Mouse (Mus musculus) ovary, postnatal 14 days (tissue): ENCODE measurements around the gene Mta3.

Source experiments
- DNase-seq: peaks from one replicate; pipeline ENCODE4 v3.0.0; 2022; ENCODE audit warnings: low spot score

Mta3 gene

DNA sequence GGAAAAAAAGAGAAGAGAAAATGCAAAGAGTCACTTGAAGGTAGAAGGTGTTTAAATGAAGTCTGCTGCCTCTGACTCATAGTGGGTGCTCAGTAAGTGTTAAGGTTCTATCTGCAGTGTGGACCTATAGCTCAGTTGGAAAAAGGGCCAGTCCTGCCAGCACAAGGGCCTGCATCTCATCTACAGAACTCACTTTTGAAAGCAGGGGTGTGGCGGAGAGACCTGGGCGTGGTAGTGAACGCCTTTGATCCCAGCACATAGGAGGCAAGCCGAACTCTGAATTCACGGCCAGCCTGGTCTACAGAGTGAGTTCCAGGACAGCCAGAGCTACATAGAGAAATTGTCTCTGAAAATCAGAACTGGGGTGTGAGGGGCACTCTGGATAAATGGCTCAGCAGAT is 104.3 kb downstream of the Mta3 start:
- no peak for DNase-seq

DNA sequence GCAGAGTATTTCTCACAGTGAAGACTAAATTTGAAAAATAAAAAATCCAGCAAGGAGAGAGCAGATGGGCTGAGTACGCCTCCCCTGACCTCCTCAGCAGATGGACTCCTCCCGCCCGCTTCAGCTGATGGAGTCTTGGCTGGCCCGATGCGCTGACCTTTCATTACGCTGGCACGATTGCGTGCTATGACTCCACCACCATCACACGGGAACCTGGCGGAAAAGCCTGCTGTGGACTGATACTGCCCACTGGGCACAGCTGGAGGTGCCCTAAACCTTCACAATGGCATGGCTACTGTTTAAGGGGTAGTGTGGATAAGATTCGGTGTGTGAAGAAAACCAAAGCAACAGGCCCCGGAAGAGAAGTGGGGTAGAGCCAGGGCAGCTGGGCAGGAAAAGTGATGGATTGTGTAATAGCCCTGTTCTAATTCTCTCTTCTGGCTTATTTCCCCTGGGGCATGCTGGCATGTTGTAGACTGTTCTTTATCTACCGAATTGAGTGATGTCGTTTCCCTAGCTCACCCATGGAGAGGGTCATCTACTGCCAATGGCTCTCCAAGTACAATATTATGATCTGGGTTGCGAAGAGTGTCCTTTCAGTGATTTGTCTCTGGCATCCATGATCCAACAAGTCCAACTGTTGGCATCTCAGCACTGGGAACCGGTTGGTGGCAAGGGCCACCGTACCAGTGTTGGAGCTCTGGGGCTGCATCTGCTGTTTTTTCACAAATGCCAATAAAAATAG is 106.4 kb downstream of the Mta3 start:
- no peak for DNase-seq

DNA sequence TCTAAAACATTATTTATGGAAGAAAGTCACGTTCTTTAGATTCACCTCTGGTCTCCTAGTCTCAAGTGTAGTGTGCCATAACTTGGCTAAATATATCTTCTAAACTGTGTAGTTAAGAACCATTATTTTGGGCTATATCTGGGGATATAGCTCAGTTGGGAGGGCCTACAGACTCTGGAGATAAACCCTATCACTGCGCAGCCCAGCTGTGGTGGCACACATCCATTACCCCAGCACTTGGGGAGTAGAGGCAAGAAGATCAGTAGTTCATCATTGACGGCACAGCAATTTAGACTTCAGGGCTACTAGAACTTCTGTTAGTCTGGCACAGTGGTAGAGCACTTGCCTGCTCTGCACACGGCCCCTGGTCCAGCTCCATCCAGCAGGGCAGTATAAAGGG is 107.1 kb downstream of the Mta3 start:
- no peak for DNase-seq

DNA sequence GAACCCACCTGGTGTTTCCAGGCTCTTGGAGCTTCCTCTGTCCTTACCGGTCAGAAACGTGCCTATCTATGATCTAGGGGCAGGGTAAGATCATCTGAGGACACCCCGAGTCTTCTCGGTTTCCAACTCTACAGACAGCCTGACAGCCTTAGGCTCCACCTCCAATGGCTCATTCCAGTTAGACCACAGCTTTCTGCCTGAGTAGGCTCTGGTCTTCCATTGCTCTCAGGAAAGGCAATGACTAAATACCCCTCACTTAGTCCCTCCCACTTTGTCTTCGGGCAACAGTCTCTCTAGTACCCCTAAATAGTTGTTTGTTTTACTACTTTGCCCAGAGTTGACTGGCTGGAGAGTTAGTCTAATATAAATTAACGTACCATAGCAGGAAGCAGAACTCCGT is 111.0 kb downstream of the Mta3 start:
- no peak for DNase-seq

DNA sequence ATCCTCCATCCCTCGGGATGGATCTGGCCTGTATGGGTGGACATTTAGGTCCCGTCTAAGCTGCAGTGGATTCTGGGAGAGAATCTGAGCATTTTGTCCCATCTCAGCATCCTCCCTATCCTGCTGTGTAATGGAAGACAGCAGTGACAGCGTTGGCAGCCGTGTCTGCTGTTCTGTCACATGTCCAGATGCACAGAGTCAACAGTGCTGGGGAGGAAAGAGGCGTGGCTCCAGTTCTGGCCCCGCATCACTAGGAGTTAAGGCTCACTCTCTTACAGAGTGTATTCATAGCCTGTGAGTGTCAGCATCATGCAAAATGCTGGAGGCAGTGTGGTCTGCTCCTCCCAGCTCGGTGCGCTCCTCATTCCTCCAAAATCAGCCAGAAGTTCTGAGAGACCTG is 113.5 kb downstream of the Mta3 start:
- no peak for DNase-seq

DNA sequence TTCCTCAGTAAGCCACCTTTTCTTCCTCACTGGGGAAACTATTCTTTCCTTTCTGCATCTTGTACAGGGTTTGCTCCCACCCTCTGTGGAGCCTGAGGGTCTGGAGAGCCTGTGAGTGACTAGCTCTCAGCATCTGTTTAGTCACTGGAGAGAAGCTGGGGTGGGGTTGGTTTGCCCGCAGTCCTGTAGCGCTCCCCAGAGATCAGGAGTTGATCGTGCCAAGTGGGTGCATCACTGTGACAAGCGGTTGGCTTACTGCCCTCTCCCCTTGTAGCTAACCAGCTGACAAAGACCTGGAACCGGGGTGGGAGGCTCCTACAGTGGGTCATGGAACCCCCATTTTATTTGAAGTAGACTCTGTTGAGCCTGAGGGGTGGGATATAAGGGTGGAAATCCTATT is 114.7 kb downstream of the Mta3 start:
- no peak for DNase-seq

- no peak for DNase-seq
These were observed 115.9 kb downstream of the Mta3 start for GRCm38 (mm10) chr17:83821876-83822275.

DNA sequence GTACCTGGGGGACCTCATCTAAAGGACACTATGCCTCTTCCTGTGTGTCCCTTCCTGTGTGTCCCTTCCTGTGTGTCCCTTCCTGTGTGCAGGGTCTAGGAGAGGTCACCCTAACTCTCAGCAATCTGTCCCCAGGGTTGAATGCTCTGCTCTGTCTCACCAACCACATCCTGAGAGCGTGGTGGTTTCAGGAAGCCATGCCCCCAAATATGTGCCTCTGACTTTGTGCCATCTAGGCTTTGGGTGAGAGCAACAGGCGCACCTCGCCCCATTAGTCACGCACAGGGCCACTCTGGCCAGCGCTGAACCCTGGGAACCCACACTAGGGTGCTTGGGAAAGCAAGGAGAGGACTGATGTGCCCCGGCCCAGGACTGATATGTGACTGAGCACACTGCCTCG is 117.9 kb downstream of the Mta3 start:
- no peak for DNase-seq

DNA sequence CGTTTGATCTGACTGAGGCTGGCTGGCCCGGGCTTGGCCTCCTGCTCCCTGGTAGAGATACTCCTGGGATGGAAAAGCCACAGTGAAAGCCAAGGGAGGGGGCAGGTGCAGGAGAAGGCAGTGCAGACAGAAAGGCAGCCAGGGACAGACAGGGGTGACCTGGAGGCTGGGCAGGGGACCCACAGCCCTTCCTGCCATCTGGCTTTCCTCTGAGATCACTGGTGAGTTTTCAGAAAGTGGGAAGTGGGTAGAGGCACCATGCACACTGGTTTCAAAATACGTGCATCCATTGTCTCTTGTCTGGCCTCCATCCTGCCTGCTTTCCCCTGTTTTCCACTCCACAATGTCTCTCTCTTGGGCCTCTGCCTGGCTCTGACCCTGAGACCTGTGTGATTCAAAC is 123.4 kb downstream of the Mta3 start:
- DNase-seq = no peak

GRCm38 (mm10) chr17:83830616-83831292 is 124.8 kb downstream of the Mta3 start:
- DNase-seq = no peak

GRCm38 (mm10) chr17:83834120-83834519 is 128.2 kb downstream of the Mta3 start:
- no peak for DNase-seq

DNA sequence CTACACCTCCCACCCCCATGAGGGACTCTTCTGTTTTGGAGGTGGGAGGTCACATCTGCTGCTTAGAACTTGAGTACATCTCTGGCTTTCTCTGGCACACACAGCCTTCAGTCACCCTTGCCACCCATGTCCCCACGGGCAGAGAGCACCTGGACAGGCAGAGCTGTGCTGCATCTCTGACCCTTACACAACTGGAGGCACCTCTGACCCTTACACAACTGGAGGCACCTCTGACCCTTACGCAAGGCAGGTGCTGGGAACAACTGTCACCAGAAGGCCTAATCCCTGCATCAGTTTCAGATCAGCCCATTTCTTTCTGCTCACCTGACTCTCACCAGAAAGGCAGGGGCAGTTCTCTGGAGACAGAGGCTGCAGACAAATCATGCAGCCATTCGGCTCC is 130.1 kb downstream of the Mta3 start:
- DNase-seq = no peak

DNA sequence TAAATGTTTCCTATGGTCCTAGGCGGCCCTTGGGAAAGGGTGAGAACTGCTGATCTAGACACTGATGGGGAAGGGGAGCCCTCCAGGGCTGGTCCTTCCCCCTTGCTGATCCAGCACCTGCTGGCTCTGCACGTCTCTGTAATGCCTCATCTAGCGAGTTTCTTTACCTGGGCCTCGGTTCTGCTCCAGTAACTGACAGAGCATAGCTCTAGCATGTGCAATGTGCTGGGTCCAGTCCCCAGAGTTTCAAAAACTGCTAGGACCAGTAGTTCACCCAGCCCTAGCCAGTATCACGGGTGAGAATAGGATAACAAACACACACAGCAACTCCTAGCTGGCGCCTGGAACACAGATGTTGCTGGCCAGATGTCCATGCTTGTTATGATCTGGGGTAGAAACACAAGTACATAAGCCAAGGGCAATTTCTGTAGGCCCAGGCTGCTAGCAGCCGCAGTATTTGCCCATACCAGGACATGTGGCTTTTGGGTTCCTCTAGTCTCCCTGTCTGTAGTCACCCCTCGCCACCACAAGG is 131.8 kb downstream of the Mta3 start:
- DNase-seq = no peak

DNA sequence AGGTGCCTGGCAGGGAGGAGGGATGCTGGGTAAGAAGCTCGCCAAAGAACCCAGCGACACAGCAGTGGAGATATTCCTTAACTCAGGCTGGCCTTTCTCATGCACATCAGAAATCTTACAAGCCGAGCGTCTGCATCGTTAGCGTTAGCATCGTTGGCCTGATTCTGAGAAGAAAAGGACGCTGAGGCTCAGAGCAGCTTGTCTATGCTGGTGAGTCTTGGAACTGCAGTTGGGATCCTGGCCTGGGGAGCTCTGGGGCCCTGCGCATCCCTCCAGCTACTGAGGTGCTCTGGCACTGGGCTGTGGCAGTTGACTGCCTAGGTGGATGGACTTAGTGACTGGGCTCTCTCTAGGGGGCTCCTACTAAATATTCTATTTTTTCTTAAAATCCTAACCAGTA is 133.2 kb downstream of the Mta3 start:
- DNase-seq = no peak

DNA sequence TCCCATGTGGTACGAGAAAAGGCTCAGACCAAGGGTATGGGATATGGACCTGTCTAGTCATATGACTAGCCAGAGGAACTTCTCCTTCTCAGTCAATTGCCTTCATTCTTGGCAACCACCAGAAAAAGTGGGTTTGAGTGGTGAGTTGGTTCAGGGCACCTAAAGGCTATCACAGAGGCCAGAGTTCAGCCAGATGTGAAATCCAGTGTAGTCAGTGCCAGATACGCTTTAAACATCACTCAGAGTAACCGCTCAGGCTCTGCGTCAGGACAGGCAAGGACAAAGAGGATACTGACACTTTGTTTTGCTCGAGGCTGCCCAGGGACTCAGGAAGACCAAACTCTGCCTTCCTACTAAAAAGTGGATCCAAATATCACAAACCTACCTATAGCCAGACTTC is 135.0 kb downstream of the Mta3 start:
- DNase-seq = no peak

- peak; percentile 25 for DNase-seq
These were observed 137.8 kb downstream of the Mta3 start for GRCm38 (mm10) chr17:83843780-83844179.

GRCm38 (mm10) chr17:83845538-83845937 is 139.6 kb downstream of the Mta3 start:
- no peak for DNase-seq

- no peak for DNase-seq
These were observed 140.5 kb downstream of the Mta3 start for GRCm38 (mm10) chr17:83846301-83847021.

DNA sequence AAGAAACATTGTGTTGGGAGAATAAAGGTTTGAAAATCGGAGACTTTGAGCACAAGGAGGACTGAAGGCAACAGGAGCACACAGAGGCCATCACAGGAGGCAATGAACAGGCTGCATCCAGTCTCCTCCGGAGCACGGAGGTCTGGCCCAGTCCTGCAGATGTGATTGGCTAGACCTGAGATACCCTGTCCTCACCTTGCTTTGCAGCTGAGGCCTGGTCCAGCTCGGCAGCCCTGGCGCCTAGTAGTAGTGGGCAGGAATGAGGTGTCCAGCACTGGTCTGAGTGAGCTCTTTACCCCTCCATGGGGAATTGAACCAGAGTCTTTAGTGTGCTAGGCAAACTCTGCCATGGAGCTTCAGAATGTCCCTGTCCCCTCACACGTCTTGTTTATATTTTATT is 141.1 kb downstream of the Mta3 start:
- DNase-seq = no peak

DNA sequence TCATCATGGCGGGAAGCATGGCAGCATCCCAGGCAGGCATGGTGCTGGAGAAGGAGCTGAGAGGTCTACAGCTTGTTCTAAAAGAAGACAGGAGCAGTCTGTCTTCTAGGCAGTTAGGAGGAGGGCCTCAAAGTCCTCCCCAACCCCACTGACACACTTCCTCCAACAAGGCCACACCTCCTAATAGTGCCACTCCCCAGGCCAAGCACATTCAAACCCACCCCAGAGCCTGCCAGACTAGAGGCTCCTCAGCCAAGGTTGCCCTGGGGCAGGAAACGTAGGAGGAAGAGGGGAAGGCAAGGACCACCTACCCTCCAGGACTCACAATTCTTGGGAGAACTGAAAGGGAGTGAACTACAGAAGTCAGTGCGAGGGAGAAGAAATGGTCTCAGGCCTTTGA is 141.9 kb downstream of the Mta3 start, which contains the start of gene Haao:
Gene Haao (minus strand): TSS at position 149 of the 400 bp plus-strand sequence.
- DNase-seq = no peak

GRCm38 (mm10) chr17:83848482-83848881 is 142.5 kb downstream of the Mta3 start:
- no peak for DNase-seq

- DNase-seq = no peak
These were observed 143.2 kb downstream of the Mta3 start for GRCm38 (mm10) chr17:83849081-83849675.
